Mouse (Mus musculus): ENCODE results near the gene Spock3. TPM values are rescaled to one million over a fixed set of nuclear protein-coding genes. Genes with fewer than 3 reads are reported as not detected.

The Spock3 gene
- 0.38 and 0.49 TPM in 2 replicates for polyA plus RNA-seq (2015; fragmentation: Nextera tagmentation; extraction: Ambion mirVana)

DNA sequence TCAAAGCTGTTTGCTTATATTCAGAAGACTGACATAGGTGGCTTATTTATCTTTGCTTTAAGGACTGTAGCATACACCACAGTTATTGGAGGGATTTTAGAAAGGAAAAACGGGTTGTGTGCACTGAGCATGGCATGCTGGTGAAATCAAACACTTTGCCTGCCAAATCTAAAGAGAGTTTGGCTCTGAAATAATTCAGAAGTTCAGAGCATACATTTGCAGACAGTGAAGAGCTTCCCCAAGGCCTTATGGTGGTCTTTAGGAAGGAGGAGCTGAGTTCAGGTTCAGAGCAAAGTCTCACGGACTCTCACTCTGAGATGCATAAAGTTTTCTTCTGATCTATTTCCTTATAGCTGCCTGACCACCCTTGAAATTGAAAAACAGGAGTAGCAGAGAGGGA is at the start of gene Spock3:
Gene Spock3, plus strand, starts transcription at position 301 of the 400 bp plus-strand sequence.
- TF ChIP-seq EP300 (IDR thresholded peaks at IDR 0.05) (no peak), CTCF (IDR thresholded peaks at IDR 0.05) (no peak)
- Histone ChIP-seq H3K27me3 (replicated peaks; ENCODE audit: insufficient read depth, low read length) (0 out of 2 replicates have a peak, but pooled peaks cover 4% of the 10 kb centered on the region), H3K9me3 (ENCODE audit: low read length) (no peaks in the 10 kb centered on the region), H3K4me3 (ENCODE audit: low read depth, low read length) (peak within 1 kb of the TSS; percentile 17), H3K27ac (ENCODE audit: low read length) (no peak within 1 kb of the TSS), H3K4me2 (replicated peaks; ENCODE audit: low read depth, low read length) (peak within 1 kb of the TSS; percentile 48), H3K9ac (replicated peaks; ENCODE audit: low read depth) (no peak within 1 kb of the TSS), H3K36me3 (ENCODE audit: insufficient read depth, low read length) (no peaks in the 10 kb centered on the region), H3K4me1 (ENCODE audit: insufficient read depth, low read depth, low read length) (0 out of 2 replicates have a peak, but pooled peaks cover 3% of the 10 kb centered on the region)
- no peak for ATAC-seq
- WGBS, result 11% methylated on average over 2 of the region's 2 CpGs
- DNase-seq (ENCODE audit: low spot score), result no peak

DNA sequence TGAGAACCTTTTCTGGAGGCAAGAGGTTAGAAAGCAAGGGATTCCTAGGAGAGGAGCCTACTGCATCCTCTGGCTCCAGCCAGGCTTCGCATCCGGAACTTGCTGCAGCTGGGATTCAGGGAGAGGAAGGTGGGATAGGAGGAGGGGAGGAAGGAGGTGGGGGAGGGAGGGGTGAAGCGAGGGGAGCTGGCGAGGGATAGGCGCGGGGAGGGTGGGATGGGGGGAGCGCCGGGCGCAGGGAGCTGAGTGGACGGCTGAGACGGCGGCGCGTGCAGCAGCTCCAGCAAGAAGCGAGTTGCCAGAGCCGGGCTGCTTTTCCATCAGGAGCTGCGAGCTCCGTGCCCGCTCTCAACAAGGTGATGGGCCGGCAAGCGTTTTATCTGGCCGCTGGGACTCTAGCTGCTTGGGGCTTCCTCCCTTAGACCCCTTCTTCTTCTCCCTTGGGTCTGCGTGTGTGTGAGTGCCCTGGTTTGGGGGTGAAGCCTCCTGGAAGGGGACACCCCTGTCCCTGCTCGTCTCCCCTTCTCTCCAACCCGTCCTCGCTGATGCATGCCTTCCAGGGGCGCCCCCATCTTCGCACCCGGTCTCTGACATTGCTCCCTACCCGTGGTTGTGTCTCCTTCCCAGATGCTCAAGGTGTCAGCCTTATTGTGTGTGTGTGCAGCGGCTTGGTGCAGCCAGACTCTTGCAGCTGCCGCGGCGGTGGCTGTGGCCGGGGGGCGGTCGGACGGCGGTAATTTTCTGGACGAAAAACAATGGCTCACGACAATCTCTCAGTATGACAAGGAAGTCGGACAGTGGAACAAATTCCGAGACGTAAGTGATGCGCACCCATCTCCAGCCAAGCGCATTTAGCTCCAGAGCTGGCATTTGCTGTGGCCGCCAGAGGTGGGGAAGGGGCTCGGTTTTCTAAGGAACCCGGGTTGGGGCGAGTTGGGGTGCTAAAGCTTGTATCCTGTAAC is 645 bp downstream of the Spock3 start:
- no peak overlapping the region for H3K27ac ChIP-seq (ENCODE audit: low read length)
- 3% methylated on average over 45 of the region's 50 CpGs for WGBS
- no peak for ATAC-seq

DNA sequence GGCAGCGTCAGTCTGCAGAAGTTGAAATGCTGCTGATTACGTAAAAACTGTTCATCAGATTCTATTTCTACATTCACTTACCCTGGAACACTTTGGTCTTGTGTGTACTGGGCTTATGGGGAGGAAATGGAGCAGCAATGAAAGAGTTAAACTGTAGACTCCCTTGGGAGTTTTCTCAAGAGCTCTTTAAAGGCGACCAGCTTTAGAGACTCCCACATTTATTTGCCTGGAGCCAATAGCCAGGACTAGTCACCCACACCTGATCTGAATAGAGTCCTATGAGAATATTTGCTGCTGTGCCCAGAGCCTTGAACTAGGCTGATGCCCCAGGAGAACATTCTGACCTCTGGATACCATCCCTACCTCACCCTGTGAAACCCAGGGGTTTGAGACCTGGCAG is 1.7 kb downstream of the Spock3 start:
- no peak overlapping the region for H3K27ac ChIP-seq (ENCODE audit: low read length)
- WGBS, result 17% methylated on average over 3 of the region's 3 CpGs

More for the DNA sequence above, 645 bp downstream of the Spock3 start:
- 0 out of 2 replicates have a peak, but pooled peaks cover 3% of the 10 kb centered on the region for H3K4me1 ChIP-seq (ENCODE audit: insufficient read depth, low read depth, low read length)
- H3K4me2 ChIP-seq (replicated peaks; ENCODE audit: low read depth, low read length), result peak overlapping the region; percentile 48
- no peak for DNase-seq (ENCODE audit: low spot score)
- H3K27me3 ChIP-seq (replicated peaks; ENCODE audit: insufficient read depth, low read length), result 0 out of 2 replicates have a peak, but pooled peaks cover 4% of the 10 kb centered on the region
- H3K9ac ChIP-seq (replicated peaks; ENCODE audit: low read depth), result no peak overlapping the region
- no peak for TF ChIP-seq CTCF (IDR thresholded peaks at IDR 0.05)
- no peak for TF ChIP-seq EP300 (IDR thresholded peaks at IDR 0.05)
- H3K36me3 ChIP-seq (ENCODE audit: insufficient read depth, low read length), result no peaks in the 10 kb centered on the region
- H3K9me3 ChIP-seq (ENCODE audit: low read length), result no peaks in the 10 kb centered on the region
- peak overlapping the region; percentile 17 for H3K4me3 ChIP-seq (ENCODE audit: low read depth, low read length)

DNA sequence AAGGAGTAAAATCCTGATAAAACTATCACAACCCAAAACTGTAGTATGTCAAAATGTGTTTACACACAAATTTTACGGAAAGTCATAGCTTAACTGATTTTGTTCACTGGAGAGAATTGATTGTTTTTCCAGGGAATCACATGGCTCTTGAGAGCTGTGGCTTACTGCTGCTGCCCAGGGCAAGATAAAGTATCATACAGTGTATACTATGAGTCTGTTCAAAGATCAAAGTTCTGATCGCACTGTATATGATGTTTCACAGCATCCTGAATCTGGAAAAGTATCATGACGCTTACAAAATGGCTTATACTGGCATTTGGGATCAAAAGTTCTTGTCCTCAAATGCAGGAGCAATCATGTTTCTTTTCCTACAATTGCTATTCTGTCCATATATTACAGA is 11.8 kb downstream of the Spock3 start:
- 66% methylated on average over 3 of the region's 3 CpGs for WGBS
- no peak for DNase-seq (ENCODE audit: low spot score)
- Histone ChIP-seq H3K4me1 (ENCODE audit: insufficient read depth, low read depth, low read length) (no peaks in the 10 kb centered on the region), H3K36me3 (ENCODE audit: insufficient read depth, low read length) (no peaks in the 10 kb centered on the region), H3K4me2 (replicated peaks; ENCODE audit: low read depth, low read length) (no peak overlapping the region), H3K4me3 (ENCODE audit: low read depth, low read length) (no peak overlapping the region), H3K9ac (replicated peaks; ENCODE audit: low read depth) (no peak overlapping the region), H3K27ac (ENCODE audit: low read length) (no peak overlapping the region), H3K9me3 (ENCODE audit: low read length) (no peaks in the 10 kb centered on the region), H3K27me3 (replicated peaks; ENCODE audit: insufficient read depth, low read length) (no peaks in the 10 kb centered on the region)
- no peak for ATAC-seq
- TF ChIP-seq CTCF (IDR thresholded peaks at IDR 0.05), result no peak
- no peak for TF ChIP-seq EP300 (IDR thresholded peaks at IDR 0.05)

More for the DNA sequence above, 1.7 kb downstream of the Spock3 start:
- no peak for DNase-seq (ENCODE audit: low spot score)
- H3K4me3 ChIP-seq (ENCODE audit: low read depth, low read length), result no peak overlapping the region
- H3K27me3 ChIP-seq (replicated peaks; ENCODE audit: insufficient read depth, low read length), result 0 out of 2 replicates have a peak, but pooled peaks cover 4% of the 10 kb centered on the region
- no peak overlapping the region; the same call in 1 of the 2 replicates for H3K4me2 ChIP-seq (replicated peaks; ENCODE audit: low read depth, low read length)
- no peak overlapping the region for H3K9ac ChIP-seq (replicated peaks; ENCODE audit: low read depth)
- H3K4me1 ChIP-seq (ENCODE audit: insufficient read depth, low read depth, low read length), result 0 out of 2 replicates have a peak, but pooled peaks cover 3% of the 10 kb centered on the region
- no peaks in the 10 kb centered on the region for H3K9me3 ChIP-seq (ENCODE audit: low read length)
- no peaks in the 10 kb centered on the region for H3K36me3 ChIP-seq (ENCODE audit: insufficient read depth, low read length)
- TF ChIP-seq CTCF (IDR thresholded peaks at IDR 0.05) (no peak), EP300 (IDR thresholded peaks at IDR 0.05) (no peak)
- ATAC-seq, result no peak

DNA sequence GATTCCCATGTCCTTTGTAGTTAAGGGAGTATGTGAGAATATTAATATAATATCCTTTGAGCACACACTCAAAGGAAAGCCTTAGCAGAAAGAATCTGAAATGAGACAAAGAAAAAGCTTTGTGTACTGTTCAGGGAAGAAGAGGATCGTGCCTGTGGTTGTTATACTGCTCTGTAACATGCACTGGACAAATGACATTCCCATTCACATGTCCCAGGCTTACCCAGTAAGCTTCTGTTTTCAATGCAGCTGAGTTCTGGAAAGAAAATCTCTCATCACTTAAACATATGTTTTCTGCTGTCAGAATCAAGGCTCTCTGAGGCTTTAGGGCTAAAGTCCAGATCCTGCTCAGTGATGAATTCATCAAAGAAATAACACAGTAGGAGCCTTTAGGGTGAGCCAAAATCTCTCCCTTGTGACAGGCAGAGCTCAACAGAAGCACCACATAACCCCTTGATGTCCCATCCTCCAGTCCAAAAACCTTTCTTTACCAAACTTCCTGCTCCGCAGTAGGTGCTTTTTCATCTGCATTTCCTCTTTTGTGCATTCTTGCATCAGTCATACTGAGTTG is 19.1 kb downstream of the Spock3 start:
- Histone ChIP-seq H3K4me3 (ENCODE audit: low read depth, low read length) (no peak overlapping the region), H3K4me2 (replicated peaks; ENCODE audit: low read depth, low read length) (no peak overlapping the region), H3K9ac (replicated peaks; ENCODE audit: low read depth) (no peak overlapping the region), H3K9me3 (ENCODE audit: low read length) (no peaks in the 10 kb centered on the region), H3K27me3 (replicated peaks; ENCODE audit: insufficient read depth, low read length) (no peaks in the 10 kb centered on the region), H3K36me3 (ENCODE audit: insufficient read depth, low read length) (no peaks in the 10 kb centered on the region), H3K4me1 (ENCODE audit: insufficient read depth, low read depth, low read length) (no peaks in the 10 kb centered on the region), H3K27ac (ENCODE audit: low read length) (no peak overlapping the region)
- TF ChIP-seq EP300 (IDR thresholded peaks at IDR 0.05) (no peak), CTCF (IDR thresholded peaks at IDR 0.05) (no peak)
- no peak for DNase-seq (ENCODE audit: low spot score)
- 80% methylated on average over 2 of the region's 2 CpGs for WGBS
- no peak for ATAC-seq

DNA sequence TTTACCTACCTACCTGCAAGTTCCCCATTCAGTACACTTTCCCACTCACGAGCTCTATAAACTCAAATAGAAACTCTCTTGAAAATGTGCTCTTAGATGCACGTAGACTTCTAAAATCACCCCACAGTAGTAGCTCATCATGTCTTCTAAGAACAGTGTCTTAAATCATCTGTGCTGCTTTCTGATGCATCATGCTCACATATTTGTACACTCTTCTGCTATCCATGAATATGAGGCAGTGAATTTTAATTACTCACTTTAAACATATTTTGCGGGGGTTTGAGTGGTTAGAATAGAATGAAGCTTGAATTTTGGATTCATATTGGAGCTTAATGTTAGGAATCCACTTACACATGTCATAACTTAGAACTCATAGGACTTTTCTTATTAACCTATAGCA is 138.2 kb downstream of the Spock3 start:
- Histone ChIP-seq H3K9me3 (ENCODE audit: low read length) (no peaks in the 10 kb centered on the region), H3K36me3 (ENCODE audit: insufficient read depth, low read length) (no peaks in the 10 kb centered on the region), H3K4me2 (replicated peaks; ENCODE audit: low read depth, low read length) (no peak overlapping the region), H3K4me3 (ENCODE audit: low read depth, low read length) (no peak overlapping the region), H3K4me1 (ENCODE audit: insufficient read depth, low read depth, low read length) (no peaks in the 10 kb centered on the region), H3K27ac (ENCODE audit: low read length) (no peak overlapping the region), H3K27me3 (replicated peaks; ENCODE audit: insufficient read depth, low read length) (no peaks in the 10 kb centered on the region), H3K9ac (replicated peaks; ENCODE audit: low read depth) (no peak overlapping the region)
- WGBS, result 69% methylated on average over 3 of the region's 3 CpGs
- DNase-seq (ENCODE audit: low spot score) (no peak), ATAC-seq (no peak)
- TF ChIP-seq CTCF (IDR thresholded peaks at IDR 0.05), result no peak
- no peak for TF ChIP-seq EP300 (IDR thresholded peaks at IDR 0.05)
